Mouse (Mus musculus) cerebellum, adult 11-12 months (tissue): Measurements from ENCODE around the gene Gm12185.
"Not testable (repeated sequence)": the region's sequence is repeated elsewhere in the genome, so short reads cannot be mapped to it uniquely, and the experiment has no call there.

Experiments
- DNase-seq: peaks from one replicate; pipeline ENCODE4 v3.0.0; 2022

Gene Gm12185

DNA sequence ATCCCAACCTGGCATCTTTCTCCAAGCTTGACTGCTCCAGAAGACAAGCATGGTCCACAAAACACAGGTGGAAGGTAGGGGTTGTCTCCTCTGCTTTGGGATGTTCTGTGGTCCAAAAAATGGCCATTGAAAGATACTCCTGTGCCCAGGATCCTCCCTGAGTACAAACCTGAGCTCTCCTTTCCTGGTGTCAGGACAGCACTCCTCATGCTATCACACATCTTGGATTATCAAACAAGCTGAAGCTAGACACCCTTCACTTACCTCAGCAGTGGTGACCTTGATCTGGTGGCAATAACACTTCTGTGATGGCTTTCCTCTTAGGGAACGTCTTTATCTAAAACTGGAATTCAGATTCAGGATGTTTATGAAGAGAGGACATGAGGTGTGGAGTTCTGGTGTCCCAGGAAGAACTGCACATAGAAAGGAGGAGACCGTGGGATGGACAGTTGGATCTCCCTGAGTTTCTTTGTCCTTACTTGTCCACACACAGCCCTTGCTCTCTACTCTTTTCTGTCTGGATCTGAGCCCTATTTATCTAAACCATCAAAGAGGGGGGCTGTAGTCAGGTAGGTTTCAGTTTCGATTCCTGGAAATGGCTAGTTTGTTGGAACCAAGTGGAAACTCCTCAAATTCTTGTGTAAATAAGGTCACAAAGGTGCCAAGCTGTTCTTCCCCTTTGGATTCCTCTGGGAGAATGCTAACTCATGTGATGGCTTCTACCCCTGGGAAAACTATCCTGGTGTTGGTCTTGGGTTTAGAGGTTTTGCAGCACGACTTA lies at the start of gene Gm12185:
TSS of gene Gm12185 (minus strand) at position 487 of the 781 bp plus-strand sequence.
- not testable (repeated sequence) for DNase-seq

DNA sequence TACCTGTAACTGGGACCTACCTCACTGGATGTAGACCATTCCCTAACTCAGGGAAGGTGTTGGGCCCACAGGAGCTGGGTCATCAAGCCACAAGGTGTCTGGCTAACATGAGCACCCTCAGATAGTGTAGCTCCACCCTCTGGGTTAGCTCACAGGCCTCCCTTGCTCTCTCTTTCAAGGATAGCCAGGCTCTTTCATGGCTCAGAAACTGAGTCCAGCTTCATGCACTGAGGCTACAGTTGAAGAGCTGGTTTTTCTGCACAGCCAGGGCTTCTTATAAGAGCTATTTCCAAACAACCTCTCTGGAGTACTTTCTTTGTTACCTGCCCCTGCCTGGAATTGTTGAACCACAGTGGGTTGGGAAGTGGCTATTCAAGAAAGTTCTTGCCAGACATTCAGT lies 20.0 kb upstream of the Gm12185 start:
- DNase-seq: not testable (repeated sequence)

DNA sequence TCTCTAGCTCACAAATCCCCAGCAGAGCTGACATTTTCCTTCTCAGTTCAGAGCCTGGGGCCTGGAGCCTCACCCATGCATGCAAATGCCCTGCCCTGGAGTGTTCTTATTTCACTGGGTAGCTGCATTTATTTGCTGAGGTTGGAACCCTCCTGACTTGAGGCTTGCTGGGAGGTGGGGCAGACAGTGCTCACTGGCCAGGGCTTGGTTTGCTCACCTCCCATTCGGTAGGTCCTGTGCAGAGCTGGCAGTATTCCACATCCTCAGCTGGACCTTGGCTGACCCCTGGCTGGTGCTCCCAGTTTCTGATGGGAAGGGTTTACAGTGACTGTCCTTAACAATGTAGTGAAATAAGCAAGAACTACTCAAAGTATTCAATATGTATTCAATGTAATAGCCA lies 14.8 kb upstream of the Gm12185 start:
- DNase-seq: not testable (repeated sequence)

DNA sequence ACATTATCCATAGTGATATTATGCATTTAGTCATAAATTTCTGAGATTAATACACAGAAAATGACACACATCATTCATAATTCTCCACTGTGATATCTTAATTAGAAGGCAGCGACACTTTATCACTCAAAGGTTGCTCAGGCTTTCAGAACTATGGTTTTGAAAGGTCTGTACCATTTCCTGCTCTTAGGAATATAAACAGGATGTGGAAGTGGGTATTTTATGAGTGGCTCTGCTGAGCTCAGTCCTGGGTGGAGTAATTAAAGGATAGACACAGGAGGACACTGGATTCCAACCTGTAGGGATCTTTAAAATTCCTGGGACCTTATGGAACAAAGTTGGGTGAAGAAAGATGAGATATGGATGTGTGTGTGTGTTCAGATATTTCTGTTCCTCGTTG lies 14.3 kb upstream of the Gm12185 start:
- not testable (repeated sequence) for DNase-seq

DNA sequence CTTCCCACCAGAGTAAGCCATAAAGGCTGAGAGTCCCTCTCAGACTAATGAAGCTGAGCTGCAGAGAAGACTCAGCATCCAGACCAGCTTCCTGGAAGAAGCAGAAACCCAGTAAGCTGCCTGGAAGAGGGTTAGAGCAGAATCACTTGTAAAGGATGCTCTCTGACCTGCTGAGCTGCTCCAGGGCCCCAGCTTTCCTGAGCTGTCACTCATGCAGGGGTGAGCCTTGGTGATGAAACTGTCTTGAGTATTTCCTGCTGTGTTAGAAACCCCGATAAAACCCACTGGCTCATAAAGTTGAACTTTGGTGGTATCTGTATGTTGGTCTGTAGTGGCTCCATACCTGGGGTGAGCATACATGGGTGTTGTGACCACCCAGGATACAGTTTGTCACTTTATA lies 8.4 kb upstream of the Gm12185 start:
- DNase-seq: not testable (repeated sequence)

DNA sequence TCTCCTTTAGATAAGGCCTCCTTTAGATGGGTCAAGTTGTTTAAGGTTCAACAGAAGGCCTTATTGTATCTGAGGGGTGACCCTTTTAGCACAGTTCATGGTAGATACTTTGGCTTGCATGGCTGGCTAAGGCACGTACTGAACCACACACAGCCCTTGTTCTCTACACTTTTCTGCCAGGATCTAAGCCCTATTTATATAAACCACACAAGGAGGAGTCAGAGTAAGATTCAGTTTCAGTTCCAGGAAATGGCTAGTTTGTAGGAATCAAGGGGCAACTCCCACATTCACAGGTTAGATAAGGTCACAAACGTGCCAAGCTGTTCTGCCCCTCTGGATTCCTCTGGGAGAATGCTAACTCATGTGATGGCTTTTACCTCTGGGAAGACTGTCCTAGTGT lies 2.0 kb upstream of the Gm12185 start, which contains the start of gene Tgtp1:
TSS of gene Tgtp1 (minus strand) at position 155 of the 400 bp plus-strand sequence.
- not testable (repeated sequence) for DNase-seq

DNA sequence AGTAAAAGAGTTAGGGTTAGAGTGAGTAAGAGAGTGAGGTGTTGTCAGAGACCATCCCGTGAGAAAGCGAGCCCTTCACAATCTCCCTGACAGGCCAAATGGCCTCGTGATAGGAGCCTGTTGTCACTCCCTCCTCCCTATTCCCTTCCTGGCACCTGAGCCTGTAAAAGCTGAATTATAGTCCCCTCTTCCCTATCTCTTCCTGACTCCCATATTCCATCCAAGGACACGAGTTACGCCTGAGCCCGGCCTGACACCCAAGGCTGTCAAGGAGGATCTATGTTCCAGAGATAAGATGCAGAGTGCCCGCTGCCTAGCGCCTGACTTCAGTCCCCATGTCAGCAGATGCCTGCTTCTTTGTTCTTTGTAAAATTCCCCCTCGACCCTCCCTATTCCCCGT lies 1.3 kb upstream of the Gm12185 start:
- not testable (repeated sequence) for DNase-seq

DNA sequence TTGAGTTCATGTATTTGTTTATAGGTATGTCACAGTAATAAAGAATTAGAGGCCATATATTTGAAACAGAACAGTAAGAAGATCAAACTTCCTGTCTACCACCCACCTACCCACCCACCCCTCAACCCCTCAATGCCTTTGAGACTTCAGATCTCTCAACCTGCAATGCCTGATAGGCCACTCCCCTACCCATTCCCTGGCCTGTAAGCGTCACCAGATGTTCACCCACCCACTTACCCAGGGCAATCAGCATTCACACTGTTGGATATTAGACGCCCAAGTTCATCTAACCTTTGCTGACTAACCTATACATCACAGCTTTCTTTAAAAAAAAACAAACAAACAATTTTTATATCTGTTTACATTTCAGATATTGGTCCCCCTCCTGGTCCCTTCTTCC lies 2.0 kb downstream of the Gm12185 start:
- DNase-seq: not testable (repeated sequence)

DNA sequence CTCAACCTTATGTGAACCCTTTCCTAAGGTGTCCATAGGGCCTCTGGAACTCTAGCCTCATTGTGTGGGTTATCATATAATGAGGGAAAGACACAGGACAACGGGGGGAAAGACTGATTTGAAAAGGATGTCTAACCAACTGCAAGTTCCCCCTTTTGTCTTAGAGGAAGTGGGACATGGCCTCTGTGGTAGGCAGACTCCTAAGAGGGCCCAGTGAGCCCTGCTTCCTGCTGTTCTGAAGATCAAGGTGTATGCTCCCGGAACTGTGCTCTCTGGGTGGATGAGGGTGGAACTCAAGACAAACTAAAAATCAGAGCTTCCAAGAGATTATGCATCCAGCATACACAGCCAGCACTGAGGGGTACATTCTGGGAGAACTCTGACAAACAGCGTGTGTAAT lies 3.8 kb downstream of the Gm12185 start:
- not testable (repeated sequence) for DNase-seq

DNA sequence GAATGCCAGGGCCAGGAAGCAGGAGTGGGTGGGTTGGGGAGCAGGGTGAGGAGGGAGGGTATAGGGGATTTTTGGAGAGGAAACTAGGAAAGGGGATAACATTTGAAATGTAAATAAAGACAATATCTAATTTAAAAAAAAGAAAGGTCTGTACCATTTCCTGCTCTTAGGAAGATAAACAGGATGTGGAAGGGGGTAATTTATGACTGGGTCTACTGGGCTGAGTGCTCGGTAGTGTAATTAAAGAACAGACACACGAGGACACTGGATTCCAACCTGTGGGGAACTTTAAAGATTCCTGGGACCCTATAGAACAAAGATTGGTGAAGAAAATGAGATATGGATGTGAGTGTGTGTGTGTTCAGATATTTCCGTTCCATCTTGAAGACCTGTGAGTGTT lies 9.2 kb downstream of the Gm12185 start:
- DNase-seq: not testable (repeated sequence)

DNA sequence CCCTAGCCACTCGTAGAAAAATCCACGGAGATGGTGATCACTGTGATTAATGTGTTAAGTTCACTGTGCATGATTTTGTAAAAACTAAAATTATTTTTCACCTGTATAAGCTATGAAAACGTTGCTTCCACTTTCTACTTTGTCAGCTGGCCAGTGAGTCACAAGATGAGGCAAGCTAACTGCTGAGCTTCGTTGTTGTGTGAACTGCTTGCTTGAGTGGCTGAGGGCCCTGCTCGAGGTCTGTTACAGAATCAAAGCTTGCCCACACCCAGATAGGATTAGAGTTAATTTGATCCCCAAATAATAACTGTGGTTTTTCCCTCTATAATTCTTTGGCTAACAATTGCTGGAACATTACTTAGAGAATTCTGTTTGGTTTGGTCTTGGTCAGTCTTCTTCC lies 12.0 kb downstream of the Gm12185 start:
- DNase-seq: not testable (repeated sequence)

DNA sequence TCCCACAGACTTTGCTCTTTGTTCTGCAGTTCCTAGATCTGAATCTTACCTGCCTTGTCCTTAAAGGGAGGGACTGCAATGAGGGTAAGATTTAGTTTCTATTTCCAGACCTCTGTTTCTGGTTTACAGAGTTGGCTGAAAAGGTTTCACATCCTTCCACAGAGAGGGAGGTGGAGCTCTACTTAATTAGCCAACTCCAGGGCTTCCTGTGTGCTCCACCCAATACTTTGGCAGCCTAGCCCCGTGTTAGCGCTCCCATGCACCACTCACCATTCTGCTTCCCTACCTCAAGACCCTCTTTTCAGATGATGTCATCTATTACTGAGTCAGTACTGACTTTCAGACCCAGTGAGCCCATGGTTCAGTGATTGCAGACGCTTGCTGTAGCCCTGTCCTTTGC lies 12.8 kb downstream of the Gm12185 start, which contains the start of gene 9930111J21Rik1:
TSS of gene 9930111J21Rik1 (minus strand) at position 148 of the 400 bp plus-strand sequence.
- DNase-seq: not testable (repeated sequence)

DNA sequence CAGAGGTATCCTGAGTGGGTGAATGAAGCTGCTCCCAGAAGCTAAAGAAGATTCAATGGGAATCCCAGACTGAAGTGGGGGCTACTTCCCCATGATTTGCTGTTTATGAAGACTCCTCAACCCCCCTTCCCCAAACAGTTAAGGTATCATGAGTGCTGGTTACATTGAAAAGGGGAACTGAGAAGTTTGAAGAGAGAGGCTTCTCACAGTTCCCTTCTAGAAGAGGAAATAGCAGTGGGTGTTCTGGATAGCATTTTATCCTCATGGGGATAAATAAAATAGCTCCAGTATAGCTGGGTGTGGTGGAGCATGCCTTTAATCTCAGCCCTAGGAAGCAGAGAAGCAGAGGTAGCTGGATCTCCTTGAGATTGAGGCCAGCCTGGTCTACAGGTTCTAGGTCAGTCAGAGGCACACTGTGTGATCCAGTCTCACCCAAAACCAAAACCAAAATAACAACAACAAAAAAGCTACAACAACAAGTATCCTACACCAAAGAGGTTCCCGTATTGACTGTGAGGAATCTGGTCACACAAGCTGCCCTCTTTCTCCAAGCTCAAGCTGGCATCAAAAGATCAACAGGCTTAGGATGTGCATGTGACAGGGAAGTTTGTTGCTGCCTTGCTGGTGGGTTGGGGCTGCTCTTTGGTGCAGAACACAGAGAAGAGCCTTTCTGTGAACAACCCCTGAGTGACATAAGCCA lies 13.6 kb downstream of the Gm12185 start, which contains the start of gene Olfr56:
TSS of gene Olfr56 (plus strand) at position 650 of the 700 bp plus-strand sequence.
- not testable (repeated sequence) for DNase-seq

DNA sequence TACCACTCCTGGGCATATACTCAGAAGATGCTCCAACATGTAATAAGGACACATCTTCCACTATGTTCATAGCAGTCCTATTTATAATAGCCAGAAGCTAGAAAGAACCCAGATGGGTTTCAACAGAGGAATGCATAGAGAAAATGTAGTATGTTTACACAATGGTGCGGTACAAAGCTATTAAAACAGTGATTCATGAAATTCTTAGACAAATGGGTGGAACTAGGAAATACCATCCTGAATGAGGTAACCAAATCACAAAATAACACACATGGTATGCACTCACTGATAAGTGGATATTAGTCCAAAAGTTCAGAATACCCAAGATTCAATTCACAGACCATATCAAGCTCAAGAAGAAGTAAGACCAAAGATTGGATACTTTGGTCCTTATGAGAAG lies 17.3 kb downstream of the Gm12185 start:
- DNase-seq: not testable (repeated sequence)

DNA sequence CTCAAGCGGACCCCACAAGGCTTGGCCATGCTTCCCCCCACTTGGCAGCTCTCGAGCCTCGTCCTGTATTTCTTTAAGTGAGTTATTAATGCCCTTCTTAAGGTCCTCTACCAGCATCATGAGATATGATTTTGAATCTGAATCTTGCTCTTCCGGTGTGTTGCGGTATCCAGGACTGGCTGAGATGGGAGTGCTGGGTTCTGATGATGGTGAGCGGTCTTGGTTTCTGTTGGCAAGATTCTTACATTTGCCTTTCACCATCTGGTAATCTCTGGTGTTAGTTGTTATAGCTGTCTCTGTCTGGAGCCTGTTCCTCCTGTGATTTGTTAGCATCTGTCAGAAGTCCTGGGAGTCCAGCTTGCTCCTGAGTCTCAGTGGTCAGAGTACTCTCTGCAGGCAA lies 45.9 kb downstream of the Gm12185 start, which contains the start of gene Psme2b:
TSS of gene Psme2b (minus strand) at position 101 of the 400 bp plus-strand sequence.
- not testable (repeated sequence) for DNase-seq

DNA sequence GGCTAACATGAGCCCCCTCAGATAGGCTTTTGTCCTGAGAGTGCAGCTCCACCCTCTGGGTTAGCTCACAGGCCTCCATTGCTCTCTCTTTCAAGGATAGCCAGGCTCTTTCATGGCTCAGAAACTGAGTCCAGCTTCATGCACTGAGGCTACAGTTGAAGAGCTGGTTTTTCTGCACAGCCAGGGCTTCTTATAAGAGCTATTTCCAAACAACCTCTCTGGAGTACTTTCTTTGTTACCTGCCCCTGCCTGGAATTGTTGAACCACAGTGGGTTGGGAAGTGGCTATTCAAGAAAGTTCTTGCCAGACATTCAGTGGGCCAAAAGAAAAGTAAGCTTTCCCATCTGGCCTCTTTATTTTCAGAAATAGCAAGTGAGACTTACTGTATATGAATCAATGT lies 52.7 kb downstream of the Gm12185 start:
- not testable (repeated sequence) for DNase-seq

DNA sequence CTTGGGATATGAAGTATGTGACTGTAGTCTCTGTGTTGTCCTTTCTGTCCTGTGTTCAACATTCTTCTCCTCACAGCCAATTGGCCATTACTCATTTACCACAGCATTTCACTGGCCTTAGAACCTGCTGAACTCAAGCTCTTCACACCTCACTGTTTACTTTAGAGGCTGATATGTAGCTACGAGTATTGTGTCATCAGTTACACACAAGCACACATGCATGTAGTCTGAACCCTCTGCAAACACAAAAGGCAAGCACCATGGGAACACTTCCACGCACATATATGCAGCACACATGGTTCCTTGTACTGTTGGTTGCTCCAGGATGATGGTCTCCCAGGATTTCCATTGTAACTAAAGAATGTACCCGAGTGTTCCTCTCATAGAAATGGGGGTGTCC lies 56.7 kb downstream of the Gm12185 start:
- not testable (repeated sequence) for DNase-seq

DNA sequence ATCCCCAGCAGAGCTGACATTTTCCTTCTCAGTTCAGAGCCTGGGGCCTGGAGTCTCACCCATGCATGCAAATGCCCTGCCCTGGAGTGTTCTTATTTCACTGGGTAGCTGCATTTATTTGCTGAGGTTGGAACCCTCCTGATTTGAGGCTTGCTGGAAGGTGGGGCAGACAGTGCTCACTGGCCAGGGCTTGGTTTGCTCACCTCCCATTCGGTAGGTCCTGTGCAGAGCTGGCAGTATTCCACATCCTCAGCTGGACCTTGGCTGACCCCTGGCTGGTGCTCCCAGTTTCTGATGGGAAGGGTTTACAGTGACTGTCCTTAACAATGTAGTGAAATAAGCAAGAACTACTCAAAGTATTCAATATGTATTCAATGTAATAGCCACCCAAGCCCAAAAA lies 58.1 kb downstream of the Gm12185 start:
- not testable (repeated sequence) for DNase-seq

DNA sequence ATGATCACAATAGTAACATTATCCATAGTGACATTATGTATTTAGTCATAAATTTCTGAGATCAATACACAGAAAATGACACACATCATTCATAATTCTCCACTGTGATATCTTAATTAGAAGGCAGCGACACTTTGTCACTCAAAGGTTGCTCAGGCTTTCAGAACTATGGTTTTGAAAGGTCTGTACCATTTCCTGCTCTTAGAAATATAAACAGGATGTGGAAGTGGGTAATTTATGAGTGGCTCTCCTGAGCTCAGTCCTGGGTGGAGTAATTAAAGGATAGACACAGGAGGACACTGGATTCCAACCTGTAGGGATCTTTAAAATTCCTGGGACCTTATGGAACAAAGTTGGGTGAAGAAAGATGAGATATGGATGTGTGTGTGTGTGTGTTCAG lies 58.6 kb downstream of the Gm12185 start:
- not testable (repeated sequence) for DNase-seq

DNA sequence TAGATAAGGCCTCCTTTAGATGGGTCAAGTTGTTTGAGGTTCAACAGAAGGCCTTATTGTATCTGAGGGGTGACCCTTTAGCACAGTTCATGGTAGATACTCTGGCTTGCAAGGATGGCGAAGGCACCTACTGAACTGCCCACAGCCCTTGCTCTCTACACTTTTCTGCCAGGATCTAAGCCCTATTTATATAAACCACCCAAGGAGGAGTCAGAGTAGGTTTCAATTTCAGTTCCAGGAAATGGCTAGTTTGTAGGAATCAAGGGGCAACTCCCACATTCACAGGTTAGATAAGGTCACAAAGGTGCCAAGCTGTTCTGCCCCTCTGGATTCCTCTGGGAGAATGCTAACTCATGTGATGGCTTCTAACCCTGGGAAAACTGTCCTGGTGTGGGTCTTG lies 64.0 kb downstream of the Gm12185 start:
- not testable (repeated sequence) for DNase-seq

DNA sequence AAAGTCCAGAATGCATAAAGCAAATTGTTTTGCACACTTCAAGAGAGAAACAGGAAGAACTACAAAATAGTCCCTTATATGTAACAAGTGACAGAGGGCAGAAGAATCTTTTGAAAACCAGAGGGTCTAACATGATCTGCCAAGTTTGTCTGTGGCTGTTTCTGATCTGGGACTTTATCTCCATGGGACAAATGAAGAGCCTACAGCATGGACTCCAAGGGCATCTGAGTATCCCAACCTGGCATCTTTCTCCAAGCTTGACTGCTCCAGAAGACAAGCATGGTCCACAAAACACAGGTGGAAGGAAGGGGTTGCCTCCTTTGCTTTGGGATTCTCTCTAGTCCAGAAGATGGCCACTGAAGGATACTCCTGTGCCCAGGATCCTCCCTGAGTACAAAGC lies 65.6 kb downstream of the Gm12185 start:
- DNase-seq: not testable (repeated sequence)

DNA sequence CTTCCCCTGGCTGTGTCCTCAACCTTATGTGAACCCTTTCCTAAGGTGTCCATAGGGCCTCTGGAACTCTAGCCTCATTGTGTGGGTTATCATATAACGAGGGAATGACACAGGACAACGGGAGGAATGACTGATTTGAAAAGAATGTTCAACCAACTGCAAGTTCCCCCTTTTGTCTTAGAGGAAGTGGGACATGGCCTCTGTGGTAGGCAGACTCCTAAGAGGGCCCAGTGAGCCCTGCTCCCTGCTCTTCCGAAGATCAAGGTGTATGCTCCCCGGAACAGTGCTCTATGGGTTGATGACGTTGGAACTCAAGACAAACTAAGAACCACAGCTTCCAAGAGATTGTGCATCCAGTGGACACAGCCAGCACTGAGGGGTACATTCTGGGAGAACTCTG lies 68.2 kb downstream of the Gm12185 start:
- DNase-seq: not testable (repeated sequence)

DNA sequence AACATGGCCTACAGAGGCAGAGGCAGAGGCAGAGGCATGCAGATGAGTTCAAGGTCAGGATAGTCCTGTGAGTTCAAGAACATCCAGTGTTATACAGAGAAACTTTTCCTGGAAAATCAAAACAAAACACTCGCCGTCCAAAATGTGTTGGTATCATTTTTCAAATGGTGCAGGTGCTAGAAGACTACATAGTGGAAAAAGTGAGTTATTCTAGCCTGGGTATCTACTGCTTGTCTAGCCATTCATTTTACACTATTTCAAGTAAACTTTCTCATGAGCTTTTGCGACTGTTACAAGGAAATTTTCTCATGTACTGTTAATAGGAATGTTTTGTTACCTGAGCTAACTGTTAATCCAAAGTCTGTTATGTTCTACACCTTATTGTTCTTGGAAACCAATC lies 73.6 kb downstream of the Gm12185 start:
- no peak for DNase-seq

DNA sequence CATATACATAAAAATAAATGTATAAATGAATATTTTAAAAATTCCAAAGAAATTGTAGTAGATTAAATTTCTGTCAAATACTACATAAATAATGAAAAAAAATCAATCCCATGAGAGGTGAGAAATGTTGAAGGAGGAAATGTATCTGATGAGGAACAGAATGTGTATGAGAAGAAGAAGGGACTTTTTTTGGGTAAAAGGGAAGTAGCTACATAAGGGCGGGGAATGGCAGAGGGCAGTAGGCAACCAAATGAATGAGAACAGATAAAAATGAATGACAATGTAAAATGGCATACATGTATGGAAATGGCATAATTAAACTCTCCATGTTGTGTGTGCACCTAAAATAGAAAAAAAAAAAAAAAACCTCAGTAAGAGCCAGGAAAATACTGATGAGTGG lies 78.4 kb downstream of the Gm12185 start:
- DNase-seq: no peak
